Mouse (Mus musculus) lung, postnatal 0 days (tissue): ENCODE measurements around the gene Sbf2. TPM values are rescaled to one million over a fixed set of nuclear protein-coding genes. Genes with fewer than 3 reads are reported as not detected.

Source experiments
- ATAC-seq: fragments of 200-750 bp; cut with Nextera tagmentation; 2 replicates; pipeline ENCODE4 v1.8.0; 2017; ENCODE audit warnings: moderate library complexity
- DNase-seq: peaks from one replicate; pipeline ENCODE4 v3.0.0-alpha.2; 2016; ENCODE audit warnings: low spot score
- H3K27ac ChIP-seq: fragments of 300-500 bp; sonication (generic); 2 replicates; pipeline ENCODE4 v1.5.1; 2014; ENCODE audit warnings: antibody characterized with exemption, mild to moderate bottlenecking, low read length, mixed read lengths
- H3K27me3 ChIP-seq: fragments of 300-500 bp; sonication (generic); replicated peaks from 2 replicates; pipeline ENCODE4 v1.6.1; 2014; ENCODE audit warnings: low read length, mixed read lengths; ENCODE audit not compliant: insufficient read depth
- H3K36me3 ChIP-seq: fragments of 300-500 bp; sonication (generic); 2 replicates; pipeline ENCODE4 v1.6.1; 2014; ENCODE audit warnings: low read length, mixed read lengths; ENCODE audit not compliant: insufficient read depth
- H3K4me1 ChIP-seq: fragments of 300-500 bp; sonication (generic); 2 replicates; pipeline ENCODE4 v1.6.1; 2014; ENCODE audit warnings: antibody characterized with exemption, low read depth, low read length, mixed read lengths; ENCODE audit not compliant: insufficient read depth
- H3K4me2 ChIP-seq: fragments of 300-500 bp; sonication (generic); replicated peaks from 2 replicates; pipeline ENCODE4 v1.6.1; 2014; ENCODE audit warnings: low read depth, mild to moderate bottlenecking, low read length, moderate library complexity, mixed read lengths
- H3K4me3 ChIP-seq: fragments of 300-500 bp; sonication (generic); 2 replicates; pipeline ENCODE4 v1.5.1; 2014; ENCODE audit warnings: low read depth, low read length
- H3K9ac ChIP-seq: fragments of 300-500 bp; sonication (generic); replicated peaks from 2 replicates; pipeline ENCODE4 v1.6.1; 2014; ENCODE audit warnings: low read depth, mild to moderate bottlenecking
- H3K9me3 ChIP-seq: fragments of 300-500 bp; sonication (generic); 2 replicates; pipeline ENCODE4 v1.6.1; 2016; ENCODE audit warnings: low read length, mixed read lengths
- CTCF ChIP-seq: IDR thresholded peaks from 2 replicates; pipeline ENCODE4 v1.5.1; 2016; ENCODE audit warnings: antibody characterized with exemption, mild to moderate bottlenecking
- EP300 ChIP-seq: IDR thresholded peaks from 2 replicates; pipeline ENCODE4 v1.6.1; 2016; ENCODE audit warnings: antibody characterized with exemption, mild to moderate bottlenecking, control low read depth
- WGBS: fragments of 180-500 bp; shearing (Covaris S2); extraction: QIAGEN DNeasy Blood & Tissue Kit; methylation state at CpG from one replicate; pipeline ENCODE4 v1.1.7; 2014; 5-methylcytosine and 5-hydroxymethylcytosine counted together
- polyA plus RNA-seq: library from polyadenylated mRNA; unstranded; fragments of >200 nt; fragmentation: Nextera tagmentation; extraction: Ambion mirVana; gene quantifications from 2 replicates; pipeline ENCODE4 v1.2.1, GENCODE M21; 2015

Gene Sbf2
- polyA plus RNA-seq, 1 experiment from 2014 or later, result 23.3 TPM

GRCm38 (mm10) chr7:110372529-110372928 lies 242.2 kb downstream of the Sbf2 start:
- Histone ChIP-seq H3K4me2 (no peak overlapping the region), H3K27me3 (no peaks in the 10 kb centered on the region), H3K4me1 (no peaks in the 10 kb centered on the region), H3K9ac (no peak overlapping the region), H3K9me3 (no peaks in the 10 kb centered on the region), H3K27ac (no peak overlapping the region), H3K4me3 (no peak overlapping the region), H3K36me3 (peaks cover 9% of the 10 kb centered on the region)
- TF ChIP-seq EP300 (no peak), CTCF (no peak)
- 67% methylated on average over 4 of the region's 4 CpGs for WGBS
- DNase-seq (no peak), ATAC-seq (no peak)

GRCm38 (mm10) chr7:110362005-110362404 lies 252.7 kb downstream of the Sbf2 start:
- no peaks in the 10 kb centered on the region for H3K9me3 ChIP-seq
- WGBS, result 94% methylated on average over 11 of the region's 11 CpGs
- no peak overlapping the region for H3K4me2 ChIP-seq
- DNase-seq, result no peak
- H3K4me3 ChIP-seq, result no peak overlapping the region
- no peak for ATAC-seq
- H3K9ac ChIP-seq, result no peak overlapping the region
- peaks cover 23% of the 10 kb centered on the region for H3K36me3 ChIP-seq
- H3K27me3 ChIP-seq, result no peaks in the 10 kb centered on the region
- no peak for TF ChIP-seq EP300
- no peak for TF ChIP-seq CTCF
- H3K27ac ChIP-seq, result no peak overlapping the region
- H3K4me1 ChIP-seq, result no peaks in the 10 kb centered on the region

- H3K4me1 ChIP-seq, result no peaks in the 10 kb centered on the region
- DNase-seq (no peak), ATAC-seq (no peak)
- TF ChIP-seq CTCF, result no peak
- TF ChIP-seq EP300, result no peak
- no peaks in the 10 kb centered on the region for H3K27me3 ChIP-seq
- no peak overlapping the region for H3K27ac ChIP-seq
- no peak overlapping the region for H3K9ac ChIP-seq
- no peak overlapping the region for H3K4me3 ChIP-seq
- H3K4me2 ChIP-seq, result no peak overlapping the region
- no peaks in the 10 kb centered on the region for H3K9me3 ChIP-seq
- H3K36me3 ChIP-seq, result peaks cover 23% of the 10 kb centered on the region
- 90% methylated on average over 1 of the region's 1 CpGs for WGBS
Measured at GRCm38 (mm10) chr7:110361516-110361915, 253.2 kb downstream of the Sbf2 start.

- peaks cover 16% of the 10 kb centered on the region; the same call in 1 of the 2 replicates for H3K36me3 ChIP-seq
- DNase-seq (no peak), ATAC-seq (no peak)
- no peak overlapping the region for H3K27ac ChIP-seq
- H3K4me3 ChIP-seq, result no peak overlapping the region
- no peak for TF ChIP-seq EP300
- no peak for TF ChIP-seq CTCF
- no peaks in the 10 kb centered on the region for H3K27me3 ChIP-seq
- WGBS, result 90% methylated on average over 2 of the region's 2 CpGs
- no peak overlapping the region for H3K4me2 ChIP-seq
- no peaks in the 10 kb centered on the region for H3K4me1 ChIP-seq
- no peaks in the 10 kb centered on the region for H3K9me3 ChIP-seq
- H3K9ac ChIP-seq, result no peak overlapping the region
Measured at GRCm38 (mm10) chr7:110359391-110359790, 255.3 kb downstream of the Sbf2 start.

DNA sequence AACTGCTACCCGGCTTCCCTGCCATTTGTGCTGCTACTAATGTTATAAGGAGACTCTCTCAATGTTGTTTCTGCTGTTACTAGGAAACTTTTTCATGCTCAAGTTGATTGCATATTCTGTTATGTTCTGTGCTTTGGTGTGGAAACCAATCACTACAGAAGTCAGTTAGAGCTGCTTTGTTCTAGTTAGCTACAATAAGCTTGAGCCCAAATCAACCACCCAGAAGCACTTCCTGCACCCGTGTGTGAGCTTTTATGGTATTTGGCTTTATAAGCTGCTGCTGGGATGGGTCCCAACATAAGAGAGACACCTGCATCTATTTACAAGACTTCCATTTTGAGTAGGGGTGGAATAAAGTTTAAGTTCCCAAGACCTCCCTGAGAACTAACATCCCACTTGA lies 260.8 kb downstream of the Sbf2 start:
- H3K36me3 ChIP-seq, result peaks cover 15% of the 10 kb centered on the region; the same call in 1 of the 2 replicates
- TF ChIP-seq CTCF, result no peak
- no peaks in the 10 kb centered on the region for H3K4me1 ChIP-seq
- H3K9ac ChIP-seq, result no peak overlapping the region
- H3K27ac ChIP-seq, result no peak overlapping the region
- H3K9me3 ChIP-seq, result no peaks in the 10 kb centered on the region
- H3K4me3 ChIP-seq, result no peak overlapping the region
- no peak overlapping the region for H3K4me2 ChIP-seq
- ATAC-seq (no peak), DNase-seq (no peak)
- H3K27me3 ChIP-seq, result no peaks in the 10 kb centered on the region
- 82% methylated on average over 2 of the region's 2 CpGs for WGBS

- H3K4me3 ChIP-seq, result no peak overlapping the region
- 91% methylated on average over 1 of the region's 1 CpGs for WGBS
- H3K4me1 ChIP-seq, result no peaks in the 10 kb centered on the region
- H3K4me2 ChIP-seq, result no peak overlapping the region
- DNase-seq, result no peak
- H3K27ac ChIP-seq, result no peak overlapping the region
- TF ChIP-seq EP300 (no peak), CTCF (no peak)
- no peak for ATAC-seq
- no peak overlapping the region for H3K9ac ChIP-seq
- H3K36me3 ChIP-seq, result 0 out of 2 replicates have a peak, but pooled peaks cover 5% of the 10 kb centered on the region
- H3K27me3 ChIP-seq, result no peaks in the 10 kb centered on the region
- H3K9me3 ChIP-seq, result no peaks in the 10 kb centered on the region
Measured at GRCm38 (mm10) chr7:110347250-110347649, 267.5 kb downstream of the Sbf2 start.

- no peak for TF ChIP-seq CTCF
- TF ChIP-seq EP300, result no peak
- Histone ChIP-seq H3K9me3 (no peaks in the 10 kb centered on the region), H3K4me2 (no peak overlapping the region), H3K27ac (no peak overlapping the region), H3K36me3 (peaks cover 10% of the 10 kb centered on the region), H3K4me1 (no peaks in the 10 kb centered on the region), H3K4me3 (no peak overlapping the region), H3K27me3 (no peaks in the 10 kb centered on the region), H3K9ac (no peak overlapping the region)
- 78% methylated on average over 4 of the region's 4 CpGs for WGBS
- no peak for ATAC-seq
- no peak for DNase-seq
Measured at GRCm38 (mm10) chr7:110337601-110338000, 277.1 kb downstream of the Sbf2 start.
